Mouse (Mus musculus) heart, embryonic 14.5 days (tissue): ENCODE data around the gene Olfr625-ps1. TPM values are rescaled to one million over a fixed set of nuclear protein-coding genes. Genes with fewer than 3 reads are reported as not detected.

Experiments
- ATAC-seq: fragments of 200-750 bp; cut with Nextera tagmentation; 2 replicates; pipeline ENCODE4 v1.8.0; 2017; ENCODE audit warnings: low read depth, moderate TSS enrichment; ENCODE audit not compliant: insufficient number of reproducible peaks, insufficient read depth, low FRiP score
- H3K27ac ChIP-seq, 2 experiments: fragments of 200-500 bp in 1 of 2; fragments of 300-500 bp in 1 of 2; sonication (generic) in 1 of 2; replicated peaks in 1 of 2; 2 replicates each; pipeline ENCODE4 v1.5.1; 2012 to 2014; ENCODE audit warnings: low read depth in 2 of 2, low read length in 2 of 2, control low read depth in 1 of 2, mild to moderate bottlenecking in 1 of 2, mixed read lengths in 1 of 2; ENCODE audit not compliant: control insufficient read depth in 1 of 2, insufficient read depth in 1 of 2
- H3K27me3 ChIP-seq: fragments of 300-500 bp; sonication (generic); 2 replicates; pipeline ENCODE4 v1.6.1; 2014; ENCODE audit warnings: mild to moderate bottlenecking, low read length, control low read depth; ENCODE audit not compliant: control insufficient read depth, insufficient read depth
- H3K36me3 ChIP-seq: fragments of 300-500 bp; sonication (generic); 2 replicates; pipeline ENCODE4 v1.6.1; 2014; ENCODE audit warnings: mild to moderate bottlenecking, control low read depth, low read length, mixed read lengths; ENCODE audit not compliant: control insufficient read depth, insufficient read depth
- H3K4me1 ChIP-seq, 2 experiments: fragments of 200-500 bp in 1 of 2; fragments of 300-500 bp in 1 of 2; sonication (generic) in 1 of 2; 2 replicates each; pipeline ENCODE4 v1.6.1; 2012 to 2014; ENCODE audit warnings: low read length in 2 of 2, control low read depth in 1 of 2, mixed read lengths in 1 of 2; ENCODE audit not compliant: control insufficient read depth in 2 of 2, insufficient read depth in 2 of 2
- H3K4me2 ChIP-seq: fragments of 300-500 bp; sonication (generic); 2 replicates; pipeline ENCODE4 v1.6.1; 2014; ENCODE audit warnings: mild to moderate bottlenecking, low read length
- H3K4me3 ChIP-seq, 2 experiments: fragments of 200-500 bp in 1 of 2; fragments of 300-500 bp in 1 of 2; sonication (generic) in 1 of 2; 2 replicates each; pipeline ENCODE4 v1.5.1; 2012 to 2014; ENCODE audit warnings: low read length in 2 of 2, mild to moderate bottlenecking in 2 of 2, control low read depth in 1 of 2, low read depth in 1 of 2, moderate library complexity in 1 of 2; ENCODE audit not compliant: control insufficient read depth in 1 of 2, insufficient read depth in 1 of 2
- H3K9ac ChIP-seq: fragments of 300-500 bp; sonication (generic); 2 replicates; pipeline ENCODE4 v1.6.1; 2014; ENCODE audit warnings: mild to moderate bottlenecking, low read length
- H3K9me3 ChIP-seq: fragments of 300-500 bp; sonication (generic); 2 replicates; pipeline ENCODE4 v1.6.1; 2016; ENCODE audit warnings: low read length, control low read depth; ENCODE audit not compliant: control insufficient read depth
- WGBS: fragments of 180-500 bp; shearing (Covaris S2); extraction: QIAGEN DNeasy Blood & Tissue Kit; methylation state at CpG from one replicate; pipeline ENCODE4 v1.1.7; 2014; 5-methylcytosine and 5-hydroxymethylcytosine counted together
- polyA plus RNA-seq: library from polyadenylated mRNA; unstranded; fragments of >200 nt; fragmentation: Nextera tagmentation; extraction: Ambion mirVana; gene quantifications from 2 replicates; pipeline ENCODE4 v1.2.1, GENCODE M21; 2014

The Olfr625-ps1 gene
- polyA plus RNA-seq: not detected in 2 replicates

DNA sequence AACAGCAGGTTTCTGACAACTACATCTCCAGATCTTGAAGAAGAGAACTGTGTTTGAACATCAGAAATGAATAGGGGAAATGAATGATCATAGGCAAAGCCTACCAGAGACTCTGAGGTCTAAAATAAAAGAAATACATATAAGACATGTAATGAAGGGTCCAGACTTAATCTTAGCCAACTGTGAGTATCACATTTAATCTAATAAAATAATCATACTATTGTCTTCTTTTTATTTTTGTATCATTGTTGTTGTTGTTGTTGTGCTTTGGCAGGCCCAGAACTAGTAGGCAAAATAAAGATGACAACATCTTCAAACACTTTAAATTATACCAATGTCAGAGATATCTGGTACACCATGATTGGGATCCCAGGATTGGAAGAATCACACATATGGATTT is at the start of gene Olfr625-ps1:
Gene Olfr625-ps1, plus strand, starts transcription at position 301 of the 400 bp plus-strand sequence.
- H3K4me3 ChIP-seq: no peak within 1 kb of the TSS
- no peaks in the 10 kb centered on the region for H3K4me1 ChIP-seq
- H3K27ac ChIP-seq: no peak within 1 kb of the TSS
- ATAC-seq: no peak
- H3K4me2 ChIP-seq: no peak within 1 kb of the TSS
- H3K36me3 ChIP-seq: no peaks in the 10 kb centered on the region
- no peaks in the 10 kb centered on the region for H3K27me3 ChIP-seq
- no peaks in the 10 kb centered on the region for H3K9me3 ChIP-seq
- no peak within 1 kb of the TSS for H3K9ac ChIP-seq

DNA sequence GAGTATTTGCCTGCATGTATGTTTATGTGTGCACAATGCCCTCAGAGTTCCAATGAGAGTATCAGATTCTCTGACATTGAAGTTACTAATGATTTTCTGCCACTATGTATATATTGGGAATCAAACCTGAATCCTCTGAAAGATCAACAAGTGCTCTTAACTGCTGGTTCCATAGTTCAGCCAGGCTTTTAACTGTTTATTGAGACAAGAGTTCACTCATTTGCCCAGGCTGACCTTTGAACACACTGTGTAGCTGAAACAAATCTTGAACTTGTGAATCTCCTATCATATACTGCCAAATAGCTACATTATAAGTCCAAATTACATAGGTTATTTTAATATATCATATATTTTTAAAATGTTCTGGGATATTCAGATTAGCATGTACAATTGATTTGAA is 45.7 kb upstream of the Olfr625-ps1 start:
- no peak for ATAC-seq
- no peak overlapping the region for H3K27ac ChIP-seq

DNA sequence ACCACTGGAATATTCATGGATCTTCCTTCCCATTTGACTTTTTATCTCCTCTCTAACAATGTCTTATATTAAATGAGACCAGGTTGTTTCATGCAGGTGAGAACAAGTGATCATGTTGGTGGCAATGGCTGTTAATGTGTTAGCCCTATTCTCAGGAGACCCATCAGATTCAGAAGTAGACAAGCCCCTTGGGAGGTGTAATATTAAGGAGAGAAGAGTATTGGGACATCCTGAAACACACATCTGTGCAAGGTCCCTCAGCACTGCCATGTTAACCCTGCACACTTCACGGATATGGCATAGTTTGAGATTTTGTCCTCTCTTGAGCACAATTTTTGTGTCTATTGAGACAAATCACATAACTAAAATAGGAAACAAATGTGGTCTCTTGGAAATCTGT is 39.9 kb upstream of the Olfr625-ps1 start, which contains the start of gene Olfr622:
Gene Olfr622, minus strand, starts transcription at position 101 of the 400 bp plus-strand sequence.
- WGBS: 71% methylated on average over 1 of the region's 1 CpGs
- no peaks in the 10 kb centered on the region for H3K36me3 ChIP-seq

More for the DNA sequence above, 45.7 kb upstream of the Olfr625-ps1 start:
- no peaks in the 10 kb centered on the region for H3K9me3 ChIP-seq
- no peak overlapping the region for H3K4me3 ChIP-seq
- no peaks in the 10 kb centered on the region for H3K36me3 ChIP-seq
- H3K4me2 ChIP-seq: no peak overlapping the region
- no peak overlapping the region for H3K9ac ChIP-seq
- no peaks in the 10 kb centered on the region for H3K27me3 ChIP-seq
- H3K4me1 ChIP-seq: no peaks in the 10 kb centered on the region

DNA sequence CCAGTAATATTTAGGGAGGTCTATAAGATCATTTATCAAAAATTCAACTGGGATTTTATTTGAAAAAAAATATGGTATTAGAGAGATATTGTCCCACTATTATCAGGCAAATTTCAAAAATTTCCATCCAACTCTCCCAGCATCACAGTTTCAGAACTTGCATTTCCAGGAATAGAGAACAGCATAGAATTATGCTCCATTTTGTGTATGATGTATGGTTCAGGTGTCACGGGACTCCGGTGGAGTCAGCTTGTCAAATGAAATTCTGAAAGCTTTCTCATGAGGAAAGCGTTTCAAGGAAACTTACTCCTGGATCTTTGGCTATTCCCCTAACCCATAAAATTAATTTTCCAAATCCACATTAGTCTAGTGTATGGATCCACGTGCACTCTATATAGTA is 38.5 kb upstream of the Olfr625-ps1 start:
- no peaks in the 10 kb centered on the region for H3K4me1 ChIP-seq
- H3K27me3 ChIP-seq: no peaks in the 10 kb centered on the region
- WGBS: 81% methylated on average over 4 of the region's 4 CpGs
- no peak overlapping the region for H3K27ac ChIP-seq
- ATAC-seq: no peak
- no peak overlapping the region for H3K4me2 ChIP-seq
- no peak overlapping the region for H3K9ac ChIP-seq
- no peaks in the 10 kb centered on the region for H3K9me3 ChIP-seq
- no peaks in the 10 kb centered on the region for H3K36me3 ChIP-seq
- H3K4me3 ChIP-seq: no peak overlapping the region

More for the DNA sequence above, 39.9 kb upstream of the Olfr625-ps1 start, which contains the start of gene Olfr622:
- Histone ChIP-seq H3K4me2 (no peak within 1 kb of the TSS), H3K9ac (no peak within 1 kb of the TSS), H3K9me3 (no peaks in the 10 kb centered on the region), H3K4me1 (no peaks in the 10 kb centered on the region), H3K4me3 (no peak within 1 kb of the TSS), H3K27ac (no peak within 1 kb of the TSS), H3K27me3 (no peaks in the 10 kb centered on the region)
- no peak for ATAC-seq

DNA sequence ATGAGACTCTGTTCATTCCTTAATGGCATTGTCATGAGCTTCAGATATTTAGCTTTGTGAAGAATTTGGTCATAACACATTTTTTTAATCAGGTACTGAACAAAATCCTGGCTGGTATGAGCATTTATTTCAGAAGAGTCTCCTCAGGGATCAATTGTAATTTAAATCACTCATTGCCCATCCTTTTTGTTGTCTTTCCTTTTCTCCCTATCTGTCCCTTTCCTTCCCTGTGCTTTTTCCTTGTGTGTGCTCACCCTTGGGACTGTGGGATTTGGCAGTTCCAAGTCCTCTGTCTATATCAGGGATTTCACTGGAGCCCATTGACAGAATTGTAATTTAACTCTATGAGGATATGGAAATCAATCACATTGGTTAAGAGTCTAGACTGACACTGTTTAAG is 18.9 kb upstream of the Olfr625-ps1 start, which contains the start of gene Olfr623:
Gene Olfr623, minus strand, starts transcription at position 101 of the 400 bp plus-strand sequence.
- no peak within 1 kb of the TSS for H3K4me2 ChIP-seq
- no peaks in the 10 kb centered on the region for H3K4me1 ChIP-seq
- no peak for ATAC-seq
- H3K9ac ChIP-seq: no peak within 1 kb of the TSS
- H3K27me3 ChIP-seq: no peaks in the 10 kb centered on the region
- H3K9me3 ChIP-seq: no peaks in the 10 kb centered on the region
- no peak within 1 kb of the TSS for H3K27ac ChIP-seq
- no peak within 1 kb of the TSS for H3K4me3 ChIP-seq
- no peaks in the 10 kb centered on the region for H3K36me3 ChIP-seq

DNA sequence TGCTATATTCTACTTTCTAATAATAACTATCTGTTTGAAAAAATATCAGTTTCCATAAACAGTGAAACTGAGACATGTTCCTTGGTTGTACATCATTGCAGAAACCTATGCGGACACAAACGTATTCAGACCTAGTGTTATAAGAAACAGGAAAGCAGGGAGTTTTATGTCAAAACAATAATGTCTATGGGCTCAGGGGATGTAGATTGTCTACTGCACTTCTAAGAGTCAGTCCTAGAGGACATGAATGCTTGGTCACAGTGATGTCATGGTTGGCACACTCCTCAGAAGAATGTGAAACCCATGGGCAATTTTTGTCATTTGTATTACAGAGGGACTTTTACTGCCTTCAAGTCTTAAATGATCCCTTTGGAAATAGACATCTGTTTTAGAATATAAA is 11.4 kb upstream of the Olfr625-ps1 start, which contains the start of gene Olfr624:
Gene Olfr624, minus strand, starts transcription at position 101 of the 400 bp plus-strand sequence.
- WGBS: 87% methylated on average over 2 of the region's 2 CpGs
- no peaks in the 10 kb centered on the region for H3K9me3 ChIP-seq
- H3K4me2 ChIP-seq: no peak within 1 kb of the TSS
- no peaks in the 10 kb centered on the region for H3K4me1 ChIP-seq
- no peaks in the 10 kb centered on the region for H3K27me3 ChIP-seq
- H3K9ac ChIP-seq: no peak within 1 kb of the TSS
- no peak within 1 kb of the TSS for H3K27ac ChIP-seq
- no peak for ATAC-seq
- H3K36me3 ChIP-seq: no peaks in the 10 kb centered on the region
- no peak within 1 kb of the TSS for H3K4me3 ChIP-seq

DNA sequence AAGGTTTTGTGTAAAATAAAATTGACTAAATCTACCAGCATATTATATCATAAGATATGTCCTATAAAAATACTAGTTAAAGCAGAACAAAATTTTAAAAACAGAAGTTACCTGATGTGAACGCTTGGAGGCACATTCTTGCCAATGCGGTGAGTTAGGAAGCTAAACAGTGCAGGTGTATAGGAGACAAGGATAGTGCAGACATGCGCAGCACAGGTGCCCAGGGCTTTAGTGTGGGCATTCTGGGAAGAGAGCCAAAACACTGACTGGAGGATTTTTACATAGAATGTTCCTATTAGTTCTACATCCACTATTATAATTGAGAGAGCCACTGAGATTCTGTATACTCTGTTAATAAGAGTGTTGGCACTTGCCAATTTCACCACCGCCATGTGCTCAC is 16.9 kb downstream of the Olfr625-ps1 start:
- H3K4me2 ChIP-seq: no peak overlapping the region
- H3K27me3 ChIP-seq: no peaks in the 10 kb centered on the region
- H3K9ac ChIP-seq: no peak overlapping the region
- no peak overlapping the region for H3K4me3 ChIP-seq
- ATAC-seq: no peak
- 89% methylated on average over 4 of the region's 4 CpGs for WGBS
- no peaks in the 10 kb centered on the region for H3K4me1 ChIP-seq
- H3K36me3 ChIP-seq: no peaks in the 10 kb centered on the region
- H3K9me3 ChIP-seq: no peaks in the 10 kb centered on the region
- H3K27ac ChIP-seq: no peak overlapping the region

DNA sequence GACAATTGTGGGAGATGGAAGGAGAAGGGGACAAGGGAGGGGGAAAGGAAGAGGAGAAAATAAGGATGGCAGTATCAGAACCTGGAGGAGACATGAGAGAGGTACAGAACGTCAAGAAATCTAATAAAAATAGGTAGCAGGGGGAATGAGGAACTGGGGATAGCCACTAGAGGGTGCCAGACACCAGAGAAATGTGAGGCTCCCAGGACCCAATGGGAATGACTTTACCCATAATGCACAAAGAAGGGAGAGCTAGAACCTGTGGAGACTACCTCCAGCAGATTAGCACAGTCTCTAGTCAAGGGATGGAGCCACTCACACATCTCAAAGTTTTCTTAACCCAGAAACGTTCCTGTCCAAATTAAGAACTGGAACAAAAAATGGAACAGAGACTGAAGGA is 29.5 kb downstream of the Olfr625-ps1 start:
- H3K4me3 ChIP-seq: no peak overlapping the region
- H3K36me3 ChIP-seq: no peaks in the 10 kb centered on the region
- H3K27me3 ChIP-seq: no peaks in the 10 kb centered on the region
- H3K4me2 ChIP-seq: no peak overlapping the region
- no peak overlapping the region for H3K27ac ChIP-seq
- no peaks in the 10 kb centered on the region for H3K9me3 ChIP-seq
- ATAC-seq: no peak
- no peak overlapping the region for H3K9ac ChIP-seq
- WGBS: 15% methylated on average over 2 of the region's 2 CpGs
- H3K4me1 ChIP-seq: no peaks in the 10 kb centered on the region
